Mouse (Mus musculus): ENCODE measurements around the gene Hsd3b7. TPM values are rescaled to one million over a fixed set of nuclear protein-coding genes. Genes with fewer than 3 reads are reported as not detected.
"Not testable (repeated sequence)": the region's sequence is repeated elsewhere in the genome, so short reads cannot be mapped to it uniquely, and the experiment has no call there.

Hsd3b7 gene
- total RNA-seq, 2 experiments from 2014 or later, result 6.3 to 7.8 TPM

DNA sequence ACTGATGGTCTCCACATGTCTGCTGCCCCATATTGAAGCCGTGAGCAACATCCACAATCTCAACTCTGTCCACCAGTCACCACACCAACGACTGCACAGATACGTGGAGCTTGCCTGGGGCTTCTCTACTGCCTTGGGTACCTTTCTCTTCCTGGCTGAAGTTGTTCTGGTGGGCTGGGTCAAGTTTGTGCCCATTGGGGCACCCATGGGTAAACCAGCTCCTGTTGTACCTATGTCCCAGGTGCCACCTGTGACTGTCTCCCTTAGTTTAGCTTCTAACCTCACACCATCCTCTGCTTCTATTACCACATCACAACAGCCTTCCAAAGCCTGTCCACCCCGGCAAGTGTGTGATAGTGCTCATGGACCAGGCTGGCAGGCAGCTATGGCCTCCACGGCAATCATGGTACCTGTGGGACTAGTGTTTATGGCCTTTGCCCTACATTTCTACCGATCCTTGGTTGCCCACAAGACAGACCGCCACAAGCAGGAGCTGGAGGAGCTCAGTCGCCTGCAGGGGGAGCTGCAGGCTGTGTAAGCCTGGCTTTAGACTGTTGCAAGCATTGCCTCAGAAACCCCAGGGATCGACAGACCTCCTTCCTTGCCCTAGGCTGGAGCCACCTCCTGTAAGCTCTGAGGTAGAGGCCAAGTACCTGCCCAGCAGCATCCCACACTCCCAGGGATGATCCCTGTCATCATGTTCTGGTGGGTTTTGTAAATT, 26.6 kb upstream of the Hsd3b7 start:
- DNase-seq (ENCODE audit: low spot score in 2 of 2), result peak; percentile 53 to 78

DNA sequence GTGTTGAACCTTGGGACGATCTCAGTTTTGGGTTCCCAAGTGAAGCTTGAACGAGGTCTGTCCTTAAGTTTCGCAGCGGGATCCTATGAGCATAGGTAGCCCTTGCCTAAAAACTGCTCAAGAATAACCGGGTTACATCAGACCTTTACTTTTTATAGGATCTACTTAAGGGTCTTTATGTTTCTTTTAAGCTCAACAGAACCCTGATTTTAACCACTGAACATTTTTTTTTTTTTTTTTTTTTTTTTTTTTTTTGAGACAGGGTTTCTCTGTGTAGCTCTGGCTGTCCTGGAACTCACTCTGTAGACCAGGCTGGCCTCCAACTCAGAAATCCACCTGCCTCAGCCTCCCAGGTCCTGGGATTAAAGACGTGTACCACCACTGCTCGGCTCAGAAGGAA, 24.6 kb upstream of the Hsd3b7 start:
- DNase-seq (ENCODE audit: low spot score in 2 of 2), result not testable (repeated sequence)

DNA sequence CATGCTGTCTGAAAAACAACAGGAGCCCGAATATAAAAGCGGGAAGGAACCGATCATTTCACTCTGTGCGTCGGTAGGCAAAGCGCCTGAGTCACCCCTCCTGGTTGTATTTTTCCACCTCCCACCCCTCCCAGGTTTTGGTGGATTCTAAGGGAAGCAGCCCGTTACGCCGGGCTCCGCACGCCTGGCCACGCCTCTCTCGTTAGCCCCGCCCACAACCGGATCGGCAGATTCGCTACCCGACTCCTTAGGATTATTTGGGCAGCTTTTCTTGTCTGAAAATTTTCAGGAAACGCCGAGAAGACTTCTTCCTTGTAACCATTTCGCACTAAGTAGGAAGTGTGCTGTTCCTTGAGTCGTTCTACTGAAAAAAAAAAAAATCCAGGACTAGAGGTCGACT, 24.0 kb upstream of the Hsd3b7 start, which contains the start of gene Setd1a:
Gene Setd1a, plus strand, starts transcription at position 245 of the 400 bp plus-strand sequence.
- peak; percentile 88 to 92 for DNase-seq (ENCODE audit: low spot score in 2 of 2)

DNA sequence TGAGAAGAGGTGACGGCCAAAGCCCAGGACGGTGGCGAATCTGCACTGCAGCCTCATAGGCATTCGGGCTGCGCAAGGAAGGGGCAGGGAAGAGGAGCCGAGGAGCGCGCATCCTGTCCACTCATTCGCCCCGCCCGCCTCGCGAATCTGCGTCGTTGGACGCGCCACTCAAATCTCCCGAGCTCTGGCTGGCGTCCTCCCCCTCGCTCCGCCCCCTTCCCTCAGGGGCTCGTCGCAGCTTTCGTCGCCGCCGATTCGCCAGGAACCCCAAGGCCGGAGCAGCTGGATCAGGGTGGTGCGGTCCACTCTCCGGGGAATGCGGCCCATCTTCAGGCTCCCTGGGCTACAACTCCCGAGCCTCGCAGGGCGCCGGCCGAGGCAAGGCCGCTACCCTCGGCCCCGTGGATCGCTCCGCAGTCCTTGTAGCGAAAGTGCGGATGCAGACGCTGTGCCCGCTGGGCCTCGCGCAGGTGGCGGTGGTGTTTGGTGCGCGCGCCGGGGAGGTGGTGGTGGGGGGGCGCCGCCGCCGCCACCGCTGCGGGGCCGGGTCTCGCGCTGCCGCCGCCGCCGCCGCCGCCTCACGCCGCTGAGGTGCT, 23.4 kb upstream of the Hsd3b7 start:
- peak; percentile 96 to 97 for DNase-seq (ENCODE audit: low spot score in 2 of 2)

DNA sequence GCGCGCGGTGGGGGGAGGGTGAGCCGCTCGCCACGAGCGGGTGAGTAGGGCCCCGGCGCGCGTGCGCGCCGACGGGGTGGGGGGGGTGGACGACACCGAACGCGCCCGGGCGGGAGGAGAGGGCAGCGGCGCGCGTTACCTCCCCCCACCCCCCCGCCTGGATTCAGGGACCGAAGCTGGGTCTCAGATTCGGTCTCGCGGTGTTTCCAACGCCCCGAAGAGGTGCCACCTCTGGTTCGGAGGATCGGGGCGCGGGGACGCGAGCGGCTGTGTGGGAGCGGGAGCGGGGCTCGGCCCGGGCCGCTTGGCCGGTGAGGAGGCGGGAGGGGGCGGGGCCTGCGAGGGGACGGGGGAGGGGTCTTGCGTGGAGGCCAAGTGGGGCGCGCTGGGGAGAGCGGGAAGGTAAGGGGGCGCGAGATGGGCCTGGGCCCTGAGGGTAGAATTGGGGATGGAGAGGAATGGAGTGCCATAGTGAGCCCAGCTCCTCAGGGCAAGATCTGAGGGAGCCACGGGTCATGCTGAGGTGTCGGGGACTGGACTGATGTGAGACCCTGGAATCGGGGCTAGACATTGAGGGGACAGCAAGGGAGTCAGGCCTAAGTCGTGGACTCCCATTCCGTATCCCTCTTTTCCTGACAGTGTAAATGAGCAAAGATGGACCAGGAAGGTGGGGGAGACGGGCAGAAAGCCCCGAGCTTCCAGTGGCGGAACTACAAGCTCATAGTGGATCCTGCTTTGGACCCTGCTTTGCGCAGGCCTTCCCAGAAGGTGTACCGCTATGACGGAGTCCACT, 22.7 kb upstream of the Hsd3b7 start:
- peak in 1 of 2 experiments; percentile 34 for DNase-seq (ENCODE audit: low spot score in 2 of 2)

DNA sequence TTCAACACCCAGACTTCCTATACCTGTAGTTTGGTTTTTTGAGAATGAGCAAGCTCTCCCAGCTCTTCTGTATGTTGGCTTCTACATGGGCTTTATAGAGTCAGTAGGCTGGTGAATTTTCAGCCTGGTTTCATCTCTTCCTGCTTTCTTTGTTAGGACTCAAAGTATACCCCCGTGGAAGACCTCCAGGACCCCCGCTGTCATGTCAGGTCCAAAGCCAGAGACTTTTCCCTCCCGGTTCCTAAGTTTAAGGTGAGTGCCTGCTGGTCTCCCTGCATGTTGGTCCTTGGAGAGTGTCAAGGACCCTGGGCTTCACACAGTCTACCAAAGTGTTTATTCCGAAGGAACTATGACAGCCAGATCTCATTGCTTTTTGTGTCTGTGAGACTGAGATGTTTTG, 22.1 kb upstream of the Hsd3b7 start:
- DNase-seq (ENCODE audit: low spot score in 2 of 2), result no peak

DNA sequence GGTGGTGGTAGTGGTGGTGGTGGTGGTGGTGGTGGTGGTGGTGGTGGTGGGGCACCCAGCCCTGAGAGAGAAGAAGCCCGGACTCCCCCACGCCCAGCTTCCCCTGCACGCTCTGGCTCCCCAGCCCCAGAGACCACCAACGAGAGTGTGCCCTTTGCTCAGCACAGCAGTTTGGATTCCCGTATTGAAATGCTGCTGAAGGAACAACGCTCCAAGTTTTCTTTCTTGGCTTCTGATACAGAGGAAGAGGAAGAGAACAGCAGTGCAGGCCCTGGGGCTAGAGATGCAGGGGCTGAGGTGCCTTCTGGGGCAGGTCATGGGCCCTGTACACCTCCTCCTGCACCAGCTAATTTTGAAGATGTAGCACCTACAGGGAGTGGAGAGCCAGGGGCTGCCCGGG, 15.1 kb upstream of the Hsd3b7 start, which contains the start of gene Gm49388:
Gene Gm49388, plus strand, starts transcription at position 301 of the 400 bp plus-strand sequence.
- no peak for DNase-seq (ENCODE audit: low spot score in 2 of 2)

DNA sequence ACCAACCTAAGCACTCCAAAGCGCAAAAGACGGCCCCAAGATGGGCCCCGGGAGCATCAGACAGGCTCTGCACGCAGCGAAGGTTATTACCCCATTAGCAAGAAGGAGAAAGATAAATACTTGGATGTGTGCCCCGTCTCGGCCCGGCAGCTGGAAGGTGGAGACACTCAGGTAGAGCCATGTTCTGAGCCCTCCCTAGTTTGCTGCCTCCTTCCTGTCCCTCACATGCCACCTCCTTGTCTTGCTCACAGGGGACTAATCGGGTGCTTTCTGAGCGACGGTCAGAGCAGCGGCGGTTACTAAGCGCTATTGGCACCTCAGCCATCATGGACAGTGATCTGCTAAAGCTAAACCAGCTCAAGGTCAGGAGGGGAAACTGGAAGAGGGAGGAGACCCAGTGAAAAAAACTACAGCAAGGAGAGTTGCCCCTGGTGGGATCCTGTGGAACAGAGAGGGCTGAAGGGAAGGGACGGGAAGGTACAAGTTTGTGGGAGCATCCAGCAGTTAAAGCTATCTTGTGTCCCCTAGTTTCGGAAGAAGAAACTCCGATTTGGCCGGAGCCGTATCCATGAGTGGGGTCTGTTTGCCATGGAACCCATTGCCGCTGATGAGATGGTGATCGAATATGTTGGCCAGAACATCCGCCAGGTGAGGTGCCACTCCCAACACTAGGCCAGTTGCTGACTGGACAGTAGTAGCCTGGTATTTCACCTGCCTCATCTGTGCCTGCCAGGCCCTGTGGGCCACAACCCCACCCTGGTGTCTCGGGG, 3.1 kb upstream of the Hsd3b7 start:
- DNase-seq (ENCODE audit: low spot score in 2 of 2), result no peak

DNA sequence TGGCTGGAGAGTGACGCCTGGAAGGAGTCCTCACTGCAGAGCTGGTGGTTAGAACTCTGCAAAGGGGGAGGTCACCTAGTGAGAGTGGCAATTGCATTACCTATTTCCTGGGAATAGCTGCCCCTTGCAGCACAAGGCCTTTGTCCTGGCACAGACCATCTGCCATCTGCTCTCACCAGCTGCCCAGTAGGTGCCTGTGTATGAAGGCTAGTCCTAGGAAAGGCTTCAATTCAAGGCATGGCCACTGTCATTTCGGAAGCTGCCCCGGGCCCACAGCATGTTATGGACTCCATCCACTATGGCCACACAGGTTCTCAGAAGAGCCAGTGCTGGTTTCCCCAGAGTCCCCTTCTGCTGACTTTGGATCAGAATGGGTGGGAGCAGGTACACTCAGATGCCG, 1.8 kb upstream of the Hsd3b7 start:
- no peak for DNase-seq (ENCODE audit: low spot score in 2 of 2)

DNA sequence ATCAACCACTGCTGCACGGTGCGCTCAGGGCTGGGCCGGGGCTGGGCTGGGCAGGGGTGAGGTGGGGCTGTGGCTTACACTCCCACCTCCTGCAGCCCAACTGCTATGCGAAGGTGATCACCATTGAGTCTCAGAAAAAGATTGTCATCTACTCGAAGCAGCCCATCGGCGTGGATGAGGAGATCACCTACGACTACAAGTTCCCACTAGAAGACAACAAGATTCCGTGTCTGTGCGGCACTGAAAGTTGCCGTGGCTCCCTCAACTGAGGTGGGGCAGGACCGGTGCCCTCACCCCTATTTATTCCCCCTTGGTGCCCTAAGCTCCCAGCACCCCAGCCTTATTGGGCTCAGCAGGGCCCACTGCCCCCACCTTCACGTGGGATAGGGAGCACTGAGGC, 1.2 kb upstream of the Hsd3b7 start:
- DNase-seq (ENCODE audit: low spot score in 2 of 2), result no peak

DNA sequence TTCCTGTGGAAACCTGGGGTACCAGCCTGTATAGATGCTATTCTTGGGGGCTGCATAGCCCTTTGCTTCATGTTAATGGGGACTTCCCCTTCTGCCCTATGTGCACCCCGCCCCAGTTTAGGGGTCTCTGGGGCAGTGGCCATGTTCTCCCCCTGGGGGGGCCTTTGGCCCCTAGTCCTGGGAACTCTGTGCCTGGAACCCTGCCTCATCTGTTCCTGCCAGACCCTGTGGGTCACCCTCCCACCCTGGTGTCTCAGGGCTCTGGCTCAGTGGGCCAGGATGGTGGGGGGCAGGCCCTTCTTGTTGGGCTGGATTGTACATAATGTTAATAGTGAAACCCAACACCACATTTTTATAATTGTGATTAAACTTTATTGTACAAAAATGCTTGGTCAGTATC, 666 bp upstream of the Hsd3b7 start:
- no peak for DNase-seq (ENCODE audit: low spot score in 2 of 2)

DNA sequence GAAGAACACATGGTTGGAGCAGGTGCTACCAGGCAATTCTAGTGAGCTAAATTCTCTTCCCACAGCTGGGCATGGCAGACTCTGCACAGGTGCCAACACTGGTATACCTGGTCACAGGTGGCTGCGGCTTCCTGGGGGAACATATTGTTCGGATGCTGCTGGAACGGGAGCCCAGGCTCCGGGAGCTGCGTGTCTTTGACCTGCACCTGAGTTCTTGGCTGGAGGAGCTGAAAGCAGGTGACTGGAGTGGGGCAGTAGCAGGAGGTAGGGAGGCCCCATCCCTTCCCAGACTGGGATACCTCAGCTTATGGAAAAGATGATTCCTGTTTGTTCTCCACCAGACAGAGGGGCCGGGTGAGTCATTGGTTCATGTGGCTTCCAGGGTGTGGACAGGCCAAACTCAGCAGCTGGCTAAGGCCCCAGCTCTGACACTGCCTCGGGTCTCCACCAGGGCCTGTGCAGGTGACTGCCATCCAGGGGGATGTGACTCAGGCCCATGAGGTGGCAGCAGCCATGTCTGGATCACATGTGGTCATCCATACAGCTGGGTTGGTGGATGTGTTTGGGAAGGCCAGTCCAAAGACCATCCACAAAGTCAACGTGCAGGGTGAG, 712 bp downstream of the Hsd3b7 start:
- peak in 1 of 2 experiments; percentile 51 for DNase-seq (ENCODE audit: low spot score in 2 of 2)

DNA sequence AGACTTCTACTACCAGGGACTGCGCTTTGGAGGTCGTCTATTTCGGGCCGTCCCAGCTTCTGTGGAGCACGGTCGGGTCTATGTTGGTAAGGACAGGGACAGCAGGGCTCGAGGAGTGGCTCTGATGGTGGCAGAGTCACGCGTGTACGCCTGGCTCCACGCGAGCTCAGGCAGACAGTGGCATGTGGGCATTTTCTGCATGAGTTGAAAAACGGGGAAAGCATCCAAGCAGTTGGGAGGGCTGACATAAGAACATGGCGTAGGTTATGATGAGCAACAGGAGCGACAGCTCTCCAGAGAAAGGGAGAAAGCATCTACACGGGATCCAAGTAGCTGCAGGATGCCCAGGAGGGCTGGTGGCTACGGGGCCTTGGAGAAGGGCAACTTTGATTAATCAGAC, 1.9 kb downstream of the Hsd3b7 start:
- DNase-seq (ENCODE audit: low spot score in 2 of 2), result peak in 1 of 2 experiments; percentile 66

DNA sequence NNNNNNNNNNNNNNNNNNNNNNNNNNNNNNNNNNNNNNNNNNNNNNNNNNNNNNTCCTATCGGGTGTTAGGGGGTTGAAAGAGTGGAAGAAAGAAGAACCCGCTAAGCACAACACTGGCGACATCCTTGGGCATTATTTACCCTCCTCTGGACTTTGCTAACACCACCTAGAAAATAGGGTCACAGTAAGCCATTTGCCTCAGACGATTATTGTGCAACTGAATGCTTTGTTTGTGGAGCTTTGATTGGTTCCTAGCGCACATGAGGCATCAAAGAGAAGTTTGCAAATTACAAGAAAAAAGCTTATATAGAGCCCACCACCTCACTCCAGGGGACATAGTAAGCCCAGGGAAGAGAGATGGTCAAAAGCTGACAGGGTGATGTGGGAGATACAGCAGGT, 8.4 kb downstream of the Hsd3b7 start:
- DNase-seq (ENCODE audit: low spot score in 2 of 2), result no peak

DNA sequence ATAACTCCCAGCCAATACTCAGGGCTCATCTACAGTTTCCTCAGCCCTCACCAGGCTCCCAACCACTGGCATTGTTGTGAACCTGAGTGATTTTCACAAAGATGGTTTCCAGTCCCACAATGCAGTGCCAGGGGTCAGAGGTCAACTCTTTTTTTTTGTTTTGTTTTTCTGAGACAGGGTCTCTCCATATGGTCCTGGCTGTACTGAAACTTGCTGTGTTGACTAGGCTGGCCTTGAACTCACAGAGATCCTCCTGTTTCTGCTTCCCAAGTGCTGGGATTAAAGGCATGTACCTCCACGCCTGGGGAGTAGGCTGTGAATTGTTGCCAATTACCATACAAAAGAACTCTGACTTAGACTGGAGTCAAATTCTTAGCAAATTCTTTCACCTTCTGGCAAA, 9.4 kb downstream of the Hsd3b7 start:
- DNase-seq (ENCODE audit: low spot score in 2 of 2), result no peak

DNA sequence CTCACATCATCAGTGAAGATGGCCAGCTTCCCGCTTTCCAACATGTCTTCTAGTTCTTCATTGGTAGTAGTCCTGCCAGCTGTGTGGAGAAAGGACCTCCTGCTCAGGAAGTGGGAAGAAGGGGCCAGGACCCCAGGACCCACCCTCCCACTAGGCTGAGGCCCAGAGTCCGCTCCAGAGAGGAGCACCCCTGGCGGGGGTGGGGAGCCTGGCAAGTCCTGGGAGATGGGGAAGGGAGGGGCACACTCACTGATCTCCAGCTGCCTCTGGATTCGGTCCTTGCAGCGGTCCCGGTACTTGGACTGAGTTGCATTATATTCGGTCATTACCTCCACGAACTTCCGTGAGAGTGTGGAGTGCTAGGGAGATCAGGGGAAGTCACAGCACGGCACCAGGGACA, 10.2 kb downstream of the Hsd3b7 start:
- no peak for DNase-seq (ENCODE audit: low spot score in 2 of 2)

DNA sequence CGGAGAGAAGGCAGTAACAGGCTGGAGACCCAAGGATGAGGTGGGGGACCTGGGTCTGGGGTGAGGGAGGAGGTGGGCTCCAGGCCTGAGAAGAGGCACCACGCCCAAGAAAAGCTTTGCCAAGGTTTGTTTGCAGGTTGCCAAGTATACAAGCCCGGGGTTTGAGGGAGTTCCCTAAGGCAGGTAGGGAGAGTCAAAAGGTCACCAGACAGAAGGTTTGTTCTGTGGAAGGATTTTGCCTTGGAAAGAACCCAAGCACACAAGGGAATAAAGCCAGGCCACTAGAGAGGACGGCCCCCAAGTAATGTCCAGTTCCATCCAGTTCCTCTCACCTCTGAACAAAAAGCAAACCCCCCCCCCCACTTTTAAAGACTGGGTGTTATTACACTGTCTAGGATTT, 10.8 kb downstream of the Hsd3b7 start:
- DNase-seq (ENCODE audit: low spot score in 2 of 2), result no peak

DNA sequence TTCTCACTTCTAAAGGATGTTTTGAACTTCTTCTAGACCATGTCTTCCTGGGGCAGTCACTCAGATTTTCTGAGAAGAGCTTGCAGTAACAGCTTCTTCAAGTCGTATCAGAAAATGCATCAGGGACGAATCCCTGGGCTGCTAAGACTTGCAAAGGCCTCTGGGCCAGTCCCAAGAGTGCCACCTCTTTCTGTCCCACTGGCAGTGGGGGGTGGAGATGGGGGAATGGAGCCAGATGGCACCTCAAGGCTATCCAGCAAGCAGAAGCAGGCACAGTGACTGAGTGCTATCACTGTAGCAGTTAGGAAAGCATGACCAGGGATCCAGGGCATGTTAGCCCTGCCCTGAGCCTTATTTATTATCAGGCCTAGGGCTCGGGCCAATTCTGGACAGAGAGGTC, 11.9 kb downstream of the Hsd3b7 start:
- DNase-seq (ENCODE audit: low spot score in 2 of 2), result no peak

DNA sequence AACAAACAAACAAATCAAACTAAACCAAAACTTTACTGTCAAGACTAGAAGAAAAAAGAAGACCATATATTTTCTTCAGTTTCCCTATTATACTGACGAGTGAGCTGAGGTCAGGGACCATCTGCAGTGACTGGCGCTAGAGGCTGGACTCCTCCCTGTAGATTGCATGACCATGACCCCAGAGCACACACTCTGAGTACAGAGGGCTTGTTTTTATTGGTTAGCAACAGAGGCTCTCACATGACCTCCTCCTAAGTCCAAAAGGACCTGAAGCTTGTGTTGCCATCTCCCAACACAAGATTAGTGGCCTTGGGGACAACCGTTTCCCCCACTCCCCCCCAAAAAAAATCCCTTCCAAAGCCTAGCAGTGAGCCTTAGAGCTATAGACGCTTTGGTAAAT, 13.4 kb downstream of the Hsd3b7 start:
- no peak for DNase-seq (ENCODE audit: low spot score in 2 of 2)

DNA sequence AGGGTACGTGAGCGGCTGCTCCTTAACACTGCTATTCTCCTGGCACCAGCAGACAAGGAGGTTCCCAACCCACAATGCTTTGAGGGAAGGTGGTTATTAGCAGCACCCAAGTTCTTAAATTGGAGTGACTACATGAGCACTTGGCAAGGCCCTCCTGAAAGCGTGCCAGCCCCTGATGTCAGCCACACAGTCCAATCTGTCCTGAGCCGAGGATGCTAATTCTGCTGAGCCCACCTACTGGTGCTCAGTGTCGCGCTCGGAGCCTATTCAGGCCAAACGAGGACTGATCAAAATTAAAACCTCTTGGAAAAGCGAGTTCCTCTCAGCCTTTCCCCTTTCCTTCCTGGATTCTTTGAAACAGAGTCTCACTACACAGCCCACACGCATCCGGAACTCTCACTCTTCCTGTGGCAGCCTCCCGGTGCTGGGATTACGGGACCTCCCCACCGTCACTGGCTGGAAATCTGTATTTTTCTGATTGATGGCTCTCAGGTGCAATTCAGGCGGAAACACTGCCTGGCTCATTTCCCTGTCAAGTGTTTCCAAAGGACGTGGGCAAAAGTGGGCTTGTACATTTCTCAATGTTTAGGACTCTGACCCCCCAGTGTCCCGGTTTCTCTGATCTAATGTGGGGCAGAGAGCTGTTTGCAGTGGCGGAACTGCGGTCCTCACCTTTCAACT, 14.0 kb downstream of the Hsd3b7 start:
- DNase-seq (ENCODE audit: low spot score in 2 of 2), result peak; percentile 77 to 91

Data from layer of hippocampus, adult 18-20 months (tissue).